Mouse (Mus musculus): ENCODE data around the gene Fis1. TPM values are rescaled to one million over a fixed set of nuclear protein-coding genes. Genes with fewer than 3 reads are reported as not detected.
A peak's percentile ranks its signal among the peaks of the same experiment; 100 is the strongest.

Gene Fis1
- polyA plus RNA-seq, 2 experiments, result 154 to 242 TPM

- Histone ChIP-seq H3K4me3 (ENCODE audit: insufficient read depth in 1 of 2, low read depth in 2 of 2, low read length in 2 of 2) (no peak overlapping the region), H3K4me2 (ENCODE audit: low read depth) (no peak overlapping the region), H3K9ac (replicated peaks) (no peak overlapping the region), H3K27me3 (ENCODE audit: control insufficient read depth, insufficient read depth, low read length) (no peaks in the 10 kb centered on the region), H3K4me1 (replicated peaks; ENCODE audit: control insufficient read depth in 2 of 2, insufficient read depth in 2 of 2, low read length in 1 of 2) (peaks cover 5 to 8% of the 10 kb centered on the region in 2 experiments; a peak in 2 of 4 replicates), H3K9me3 (ENCODE audit: control insufficient read depth, low read length) (no peaks in the 10 kb centered on the region), H3K36me3 (replicated peaks; ENCODE audit: control insufficient read depth, insufficient read depth, low read depth) (no peaks in the 10 kb centered on the region), H3K27ac (no peak overlapping the region)
- no peak for TF ChIP-seq EP300 (IDR thresholded peaks at IDR 0.05; ENCODE audit: low read depth)
- no peak for TF ChIP-seq CTCF (IDR thresholded peaks at IDR 0.05; ENCODE audit: low read depth)
- 72% methylated on average over 6 of the region's 6 CpGs for WGBS (ENCODE audit: insufficient replicate concordance)
- ATAC-seq (ENCODE audit: insufficient read depth) (no peak), DNase-seq (ENCODE audit: low read depth in 3 of 3, low spot score in 3 of 3) (no peak)
Observed at GRCm38 (mm10) chr5:136950521-136950920, 2.6 kb upstream of the Fis1 start.

DNA sequence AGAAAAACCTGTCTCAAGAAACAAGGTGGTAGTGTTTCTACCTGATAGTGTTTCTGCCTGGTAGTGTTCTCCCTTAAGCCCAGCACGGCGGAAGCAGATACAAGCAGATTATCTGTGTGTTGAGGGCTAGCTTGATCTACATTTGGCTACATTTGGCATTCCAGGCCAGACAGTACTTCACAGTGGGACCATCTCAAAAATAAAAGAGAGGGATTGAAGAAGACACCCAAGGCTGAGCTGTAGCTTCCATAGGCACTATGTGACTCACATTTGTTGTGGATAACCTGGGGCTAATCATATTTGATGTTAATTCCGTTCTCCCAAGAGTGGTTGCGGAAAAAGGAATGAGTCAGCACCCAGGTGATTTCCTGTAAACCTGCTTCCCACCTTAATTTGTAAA is 922 bp upstream of the Fis1 start:
- no peak for DNase-seq (ENCODE audit: low read depth in 3 of 3, low spot score in 3 of 3)
- no peak for TF ChIP-seq CTCF (IDR thresholded peaks at IDR 0.05; ENCODE audit: low read depth)
- no peak for TF ChIP-seq EP300 (IDR thresholded peaks at IDR 0.05; ENCODE audit: low read depth)
- no peak overlapping the region for H3K4me2 ChIP-seq (ENCODE audit: low read depth)
- peaks cover 5 to 8% of the 10 kb centered on the region in 2 experiments; a peak in 2 of 4 replicates for H3K4me1 ChIP-seq (replicated peaks; ENCODE audit: control insufficient read depth in 2 of 2, insufficient read depth in 2 of 2, low read length in 1 of 2)
- no peaks in the 10 kb centered on the region for H3K9me3 ChIP-seq (ENCODE audit: control insufficient read depth, low read length)
- H3K27me3 ChIP-seq (ENCODE audit: control insufficient read depth, insufficient read depth, low read length), result no peaks in the 10 kb centered on the region
- no peak overlapping the region for H3K4me3 ChIP-seq (ENCODE audit: insufficient read depth in 1 of 2, low read depth in 2 of 2, low read length in 2 of 2)
- no peaks in the 10 kb centered on the region for H3K36me3 ChIP-seq (replicated peaks; ENCODE audit: control insufficient read depth, insufficient read depth, low read depth)
- H3K27ac ChIP-seq, result no peak overlapping the region
- ATAC-seq (ENCODE audit: insufficient read depth), result no peak
- H3K9ac ChIP-seq (replicated peaks), result no peak overlapping the region
- 55% methylated on average over 4 of the region's 4 CpGs for WGBS (ENCODE audit: insufficient replicate concordance)

- Histone ChIP-seq H3K9ac (replicated peaks) (peak overlapping the region; percentile 66), H3K27me3 (ENCODE audit: control insufficient read depth, insufficient read depth, low read length) (no peaks in the 10 kb centered on the region), H3K4me1 (replicated peaks; ENCODE audit: control insufficient read depth in 2 of 2, insufficient read depth in 2 of 2, low read length in 1 of 2) (peaks cover 5 to 8% of the 10 kb centered on the region in 2 experiments; a peak in 2 of 4 replicates), H3K27ac (peak overlapping the region; percentile 22; the same call in 1 of the 2 replicates), H3K4me2 (ENCODE audit: low read depth) (peak overlapping the region; percentile 93), H3K9me3 (ENCODE audit: control insufficient read depth, low read length) (no peaks in the 10 kb centered on the region), H3K4me3 (ENCODE audit: insufficient read depth in 1 of 2, low read depth in 2 of 2, low read length in 2 of 2) (peak overlapping the region; percentile 82 to 86), H3K36me3 (replicated peaks; ENCODE audit: control insufficient read depth, insufficient read depth, low read depth) (no peaks in the 10 kb centered on the region)
- WGBS (ENCODE audit: insufficient replicate concordance), result 2% methylated on average over 12 of the region's 12 CpGs
- no peak; the same call in 1 of the 2 replicates for ATAC-seq (ENCODE audit: insufficient read depth)
- DNase-seq (ENCODE audit: low read depth in 3 of 3, low spot score in 3 of 3), result no peak
- TF ChIP-seq EP300 (IDR thresholded peaks at IDR 0.05; ENCODE audit: low read depth), result no peak
- TF ChIP-seq CTCF (IDR thresholded peaks at IDR 0.05; ENCODE audit: low read depth), result no peak
Observed at GRCm38 (mm10) chr5:136953440-136953951, 421 bp downstream of the Fis1 start.

DNA sequence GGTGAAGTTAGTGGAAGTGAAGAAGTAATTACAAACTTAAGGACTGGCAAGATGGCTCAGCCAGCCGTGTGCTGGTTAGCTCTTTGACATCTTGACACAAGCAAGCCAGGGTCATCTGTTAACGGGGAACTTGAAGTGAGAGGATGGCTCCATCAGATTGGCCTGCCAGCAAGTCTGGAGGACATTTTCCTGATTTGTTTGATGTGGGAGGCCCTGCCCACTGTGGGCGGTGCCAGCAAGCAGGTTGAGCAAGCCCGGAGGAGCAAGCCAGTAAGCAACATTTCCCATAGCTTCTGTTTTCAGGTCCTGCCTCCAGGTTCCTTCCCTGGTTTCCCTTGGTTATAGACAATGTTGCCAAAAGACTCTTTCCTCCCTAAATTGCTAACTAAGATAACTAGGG is 2.5 kb downstream of the Fis1 start:
- no peaks in the 10 kb centered on the region for H3K9me3 ChIP-seq (ENCODE audit: control insufficient read depth, low read length)
- H3K27ac ChIP-seq, result no peak overlapping the region
- no peaks in the 10 kb centered on the region for H3K36me3 ChIP-seq (replicated peaks; ENCODE audit: control insufficient read depth, insufficient read depth, low read depth)
- DNase-seq (ENCODE audit: low read depth in 3 of 3, low spot score in 3 of 3) (no peak), ATAC-seq (ENCODE audit: insufficient read depth) (no peak)
- peaks cover 5 to 6% of the 10 kb centered on the region in 2 experiments; a peak in 2 of 4 replicates for H3K4me1 ChIP-seq (replicated peaks; ENCODE audit: control insufficient read depth in 2 of 2, insufficient read depth in 2 of 2, low read length in 1 of 2)
- H3K4me3 ChIP-seq (ENCODE audit: insufficient read depth in 1 of 2, low read depth in 2 of 2, low read length in 2 of 2), result no peak overlapping the region
- no peak overlapping the region for H3K4me2 ChIP-seq (ENCODE audit: low read depth)
- TF ChIP-seq EP300 (IDR thresholded peaks at IDR 0.05; ENCODE audit: low read depth), result no peak
- TF ChIP-seq CTCF (IDR thresholded peaks at IDR 0.05; ENCODE audit: low read depth), result no peak
- WGBS (ENCODE audit: insufficient replicate concordance), result 66% methylated on average over 4 of the region's 4 CpGs
- no peaks in the 10 kb centered on the region for H3K27me3 ChIP-seq (ENCODE audit: control insufficient read depth, insufficient read depth, low read length)
- no peak overlapping the region for H3K9ac ChIP-seq (replicated peaks)

GRCm38 (mm10) chr5:136957250-136957649 is 4.2 kb downstream of the Fis1 start:
- H3K36me3 ChIP-seq (replicated peaks; ENCODE audit: control insufficient read depth, insufficient read depth, low read depth), result no peaks in the 10 kb centered on the region
- ATAC-seq (ENCODE audit: insufficient read depth) (no peak), DNase-seq (ENCODE audit: low read depth in 3 of 3, low spot score in 3 of 3) (no peak)
- H3K9me3 ChIP-seq (ENCODE audit: control insufficient read depth, low read length), result no peaks in the 10 kb centered on the region
- no peak overlapping the region for H3K4me2 ChIP-seq (ENCODE audit: low read depth)
- no peaks in the 10 kb centered on the region for H3K27me3 ChIP-seq (ENCODE audit: control insufficient read depth, insufficient read depth, low read length)
- 65% methylated on average over 1 of the region's 1 CpGs for WGBS (ENCODE audit: insufficient replicate concordance)
- peaks cover 10% of the 10 kb centered on the region in 2 experiments; a peak in 3 of 4 replicates for H3K4me1 ChIP-seq (replicated peaks; ENCODE audit: control insufficient read depth in 2 of 2, insufficient read depth in 2 of 2, low read length in 1 of 2)
- no peak for TF ChIP-seq CTCF (IDR thresholded peaks at IDR 0.05; ENCODE audit: low read depth)
- no peak for TF ChIP-seq EP300 (IDR thresholded peaks at IDR 0.05; ENCODE audit: low read depth)
- no peak overlapping the region for H3K9ac ChIP-seq (replicated peaks)
- no peak overlapping the region for H3K4me3 ChIP-seq (ENCODE audit: insufficient read depth in 1 of 2, low read depth in 2 of 2, low read length in 2 of 2)
- no peak overlapping the region for H3K27ac ChIP-seq

Data from liver, embryonic 14.5 days (tissue).